Mouse (Mus musculus): ENCODE results near the gene Iqcf5. TPM values are rescaled to one million over a fixed set of nuclear protein-coding genes. Genes with fewer than 3 reads are reported as not detected.

The Iqcf5 gene
- polyA plus RNA-seq, 1 experiment: not detected

- Histone ChIP-seq H3K4me1 (ENCODE audit: control insufficient read depth, insufficient read depth, low read length) (peaks cover 23% of the 10 kb centered on the region), H3K4me3 (replicated peaks; ENCODE audit: insufficient read depth, low read depth, low read length) (peak overlapping the region; percentile 43), H3K27me3 (ENCODE audit: control insufficient read depth, insufficient read depth, low read length) (no peaks in the 10 kb centered on the region), H3K27ac (ENCODE audit: insufficient read depth, low read length) (peak overlapping the region; percentile 41)
- DNase-seq: no peak
- 27% methylated on average over 16 of the region's 16 CpGs for WGBS
- no peak for TF ChIP-seq CTCF (IDR thresholded peaks at IDR 0.05; ENCODE audit: borderline replicate concordance, insufficient read depth, low read depth, low read length)
- TF ChIP-seq POLR2A (IDR thresholded peaks at IDR 0.05; ENCODE audit: borderline replicate concordance, insufficient read depth, low read length): no peak
These were observed 38.1 kb upstream of the Iqcf5 start for GRCm38 (mm10) chr9:106476002-106476923.

DNA sequence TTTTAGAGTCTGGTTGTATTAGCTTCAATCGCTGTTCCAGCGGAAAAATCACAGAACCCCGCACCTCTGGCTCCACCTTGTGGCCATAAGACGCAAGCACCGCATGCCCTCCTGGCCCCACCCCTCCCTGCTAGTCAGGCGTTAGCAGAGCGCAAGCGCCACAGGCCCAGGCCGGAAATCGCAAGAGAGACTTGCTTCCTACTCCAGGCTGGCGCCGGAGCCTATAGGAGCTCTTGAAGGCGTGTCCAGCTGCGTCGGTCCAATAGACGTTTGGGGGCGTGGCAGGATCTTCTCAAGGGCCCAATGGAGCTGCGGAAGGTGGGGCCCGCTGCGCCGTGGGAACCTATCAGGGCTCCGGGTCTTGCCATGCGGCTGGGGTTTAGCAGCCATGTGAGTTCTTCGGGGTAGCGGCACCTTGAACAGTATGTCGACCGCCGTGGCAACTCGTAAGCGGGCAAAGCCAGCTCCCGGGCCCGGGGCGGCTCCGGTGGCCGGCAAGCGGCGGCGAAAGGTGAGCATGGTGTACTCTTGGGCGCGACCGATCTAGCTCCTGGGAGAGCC is 37.4 kb upstream of the Iqcf5 start, which contains the start of gene Parp3:
TSS of gene Parp3 (minus strand) at position 26 of the 561 bp plus-strand sequence.
- Histone ChIP-seq H3K4me1 (ENCODE audit: control insufficient read depth, insufficient read depth, low read length) (peaks cover 23% of the 10 kb centered on the region), H3K27ac (ENCODE audit: insufficient read depth, low read length) (peak within 1 kb of the TSS; percentile 41), H3K27me3 (ENCODE audit: control insufficient read depth, insufficient read depth, low read length) (no peaks in the 10 kb centered on the region), H3K4me3 (replicated peaks; ENCODE audit: insufficient read depth, low read depth, low read length) (peak within 1 kb of the TSS; percentile 87)
- DNase-seq: peak; percentile 100
- TF ChIP-seq CTCF (IDR thresholded peaks at IDR 0.05; ENCODE audit: borderline replicate concordance, insufficient read depth, low read depth, low read length) (peak; percentile 97), POLR2A (IDR thresholded peaks at IDR 0.05; ENCODE audit: borderline replicate concordance, insufficient read depth, low read length) (0 out of 2 replicates have a peak, but pooled peaks have one; percentile 36)
- under 1% methylated on average over 41 of the region's 41 CpGs for WGBS

DNA sequence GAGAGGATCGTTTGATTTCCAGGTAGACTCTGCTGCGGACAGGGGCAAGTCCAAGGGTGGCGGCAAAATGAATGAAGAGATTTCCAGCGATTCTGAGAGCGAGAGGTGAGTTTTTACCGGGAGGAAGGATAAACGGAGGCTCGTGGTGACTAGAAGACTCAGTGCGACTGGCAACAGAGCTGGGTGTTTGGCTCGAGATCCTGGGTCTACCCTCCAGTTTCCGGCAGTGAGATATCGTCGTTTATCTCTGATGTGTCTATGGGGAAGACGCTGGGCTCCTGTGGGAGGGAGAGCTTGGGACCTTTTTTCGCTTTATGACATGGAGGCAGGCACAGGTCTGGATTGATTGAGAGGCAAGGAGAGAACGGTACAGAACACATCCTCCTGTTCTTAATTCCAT is 36.7 kb upstream of the Iqcf5 start:
- 3% methylated on average over 16 of the region's 16 CpGs for WGBS
- Histone ChIP-seq H3K4me3 (replicated peaks; ENCODE audit: insufficient read depth, low read depth, low read length) (peak overlapping the region; percentile 87), H3K27me3 (ENCODE audit: control insufficient read depth, insufficient read depth, low read length) (no peaks in the 10 kb centered on the region), H3K4me1 (ENCODE audit: control insufficient read depth, insufficient read depth, low read length) (peaks cover 19% of the 10 kb centered on the region), H3K27ac (ENCODE audit: insufficient read depth, low read length) (no peak overlapping the region)
- DNase-seq: peak in 1 of 2 experiments; percentile 5
- TF ChIP-seq POLR2A (IDR thresholded peaks at IDR 0.05; ENCODE audit: borderline replicate concordance, insufficient read depth, low read length) (no peak), CTCF (IDR thresholded peaks at IDR 0.05; ENCODE audit: borderline replicate concordance, insufficient read depth, low read depth, low read length) (no peak)

DNA sequence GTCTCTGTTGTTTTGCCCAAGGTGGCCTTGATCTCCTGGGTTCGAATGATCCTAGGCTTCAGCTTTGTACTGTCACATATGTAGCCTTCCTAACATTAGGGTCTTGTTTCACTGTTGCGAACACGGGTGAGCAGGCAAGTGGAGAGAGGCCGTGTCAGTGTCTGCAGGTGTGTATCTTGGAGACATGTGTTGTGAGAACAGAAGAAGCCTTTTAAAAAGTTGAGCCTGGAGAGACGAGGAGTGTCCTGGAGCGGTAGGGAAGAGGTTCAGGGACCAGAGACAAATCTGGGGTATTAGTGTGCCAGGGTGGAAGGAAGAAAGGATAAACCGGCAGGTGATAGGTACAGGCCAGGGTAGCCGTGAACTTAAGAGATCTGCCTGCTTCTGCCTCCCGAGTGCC is 36.3 kb upstream of the Iqcf5 start:
- TF ChIP-seq CTCF (IDR thresholded peaks at IDR 0.05; ENCODE audit: borderline replicate concordance, insufficient read depth, low read depth, low read length): no peak
- TF ChIP-seq POLR2A (IDR thresholded peaks at IDR 0.05; ENCODE audit: borderline replicate concordance, insufficient read depth, low read length): no peak
- Histone ChIP-seq H3K4me3 (replicated peaks; ENCODE audit: insufficient read depth, low read depth, low read length) (peak overlapping the region; percentile 87), H3K27me3 (ENCODE audit: control insufficient read depth, insufficient read depth, low read length) (no peaks in the 10 kb centered on the region), H3K4me1 (ENCODE audit: control insufficient read depth, insufficient read depth, low read length) (peaks cover 19% of the 10 kb centered on the region), H3K27ac (ENCODE audit: insufficient read depth, low read length) (no peak overlapping the region)
- WGBS: 67% methylated on average over 9 of the region's 9 CpGs
- DNase-seq: peak; percentile 5 to 6

DNA sequence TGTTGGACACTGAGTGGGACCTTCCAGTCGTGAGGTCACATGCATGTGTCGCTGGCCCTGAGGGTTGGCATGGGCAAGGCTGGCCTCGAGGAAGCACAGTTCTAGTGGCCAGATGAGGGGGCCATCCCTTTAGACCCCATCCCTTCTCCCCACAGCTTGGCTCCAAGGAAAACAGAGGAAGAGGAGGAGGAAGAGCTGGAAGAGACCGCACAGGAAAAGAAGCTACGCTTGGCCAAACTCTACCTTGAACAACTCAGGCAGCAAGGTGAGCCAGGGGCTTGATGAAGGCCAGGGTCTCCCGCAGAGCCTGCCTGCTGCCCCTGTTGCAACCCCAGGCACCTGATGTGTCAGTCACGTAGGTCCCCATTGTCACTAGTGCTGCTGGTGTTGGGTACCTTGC is 33.8 kb upstream of the Iqcf5 start:
- WGBS: 91% methylated on average over 7 of the region's 7 CpGs
- Histone ChIP-seq H3K27ac (ENCODE audit: insufficient read depth, low read length) (no peak overlapping the region), H3K4me1 (ENCODE audit: control insufficient read depth, insufficient read depth, low read length) (peaks cover 11% of the 10 kb centered on the region), H3K4me3 (replicated peaks; ENCODE audit: insufficient read depth, low read depth, low read length) (no peak overlapping the region), H3K27me3 (ENCODE audit: control insufficient read depth, insufficient read depth, low read length) (no peaks in the 10 kb centered on the region)
- peak in 1 of 2 experiments; percentile 1 for DNase-seq
- TF ChIP-seq CTCF (IDR thresholded peaks at IDR 0.05; ENCODE audit: borderline replicate concordance, insufficient read depth, low read depth, low read length) (no peak), POLR2A (IDR thresholded peaks at IDR 0.05; ENCODE audit: borderline replicate concordance, insufficient read depth, low read length) (no peak)

DNA sequence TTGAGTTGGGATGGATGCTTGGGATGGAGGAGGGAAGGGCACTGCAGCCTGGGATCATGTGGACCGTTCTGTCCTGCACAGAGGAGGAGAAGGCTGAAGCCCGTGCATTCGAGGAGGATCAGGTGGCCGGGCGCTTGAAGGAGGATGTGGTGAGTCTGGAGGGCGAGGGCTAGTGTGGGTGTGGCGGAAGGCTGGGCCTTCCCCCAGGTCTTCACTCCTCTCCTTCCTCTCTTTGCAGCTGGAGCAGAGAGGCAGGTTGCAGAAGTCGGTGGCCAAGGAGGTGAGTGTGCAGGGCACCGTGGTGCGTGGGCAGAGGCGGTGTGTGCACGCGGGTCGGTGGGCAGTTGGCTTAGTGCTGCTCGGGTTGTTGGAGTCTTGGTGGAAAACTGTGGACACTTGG is 33.3 kb upstream of the Iqcf5 start:
- H3K4me1 ChIP-seq (ENCODE audit: control insufficient read depth, insufficient read depth, low read length): peaks cover 11% of the 10 kb centered on the region
- TF ChIP-seq POLR2A (IDR thresholded peaks at IDR 0.05; ENCODE audit: borderline replicate concordance, insufficient read depth, low read length): no peak
- 92% methylated on average over 15 of the region's 15 CpGs for WGBS
- no peak for DNase-seq
- H3K27me3 ChIP-seq (ENCODE audit: control insufficient read depth, insufficient read depth, low read length): no peaks in the 10 kb centered on the region
- H3K4me3 ChIP-seq (replicated peaks; ENCODE audit: insufficient read depth, low read depth, low read length): no peak overlapping the region
- H3K27ac ChIP-seq (ENCODE audit: insufficient read depth, low read length): no peak overlapping the region

DNA sequence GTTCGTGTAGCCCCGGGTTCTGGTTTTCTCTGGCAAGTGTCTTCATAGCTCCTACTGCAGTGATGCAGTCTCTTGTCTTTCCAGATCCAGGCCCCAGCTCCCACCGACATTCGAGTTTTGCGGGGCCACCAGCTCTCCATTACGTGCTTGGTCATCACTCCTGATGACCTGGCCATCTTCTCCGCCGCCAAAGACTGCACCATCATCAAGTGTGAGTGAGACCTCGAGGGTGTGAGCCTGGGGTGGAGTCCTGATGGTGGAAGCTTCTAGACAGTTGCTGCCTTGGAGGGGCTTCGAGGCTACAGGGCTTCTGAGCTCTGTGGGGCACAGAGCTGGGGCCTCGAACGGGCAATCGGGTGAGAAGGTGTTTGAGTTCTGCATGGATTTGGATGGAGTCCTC is 32.7 kb upstream of the Iqcf5 start:
- Histone ChIP-seq H3K27ac (ENCODE audit: insufficient read depth, low read length) (no peak overlapping the region), H3K4me1 (ENCODE audit: control insufficient read depth, insufficient read depth, low read length) (peaks cover 7% of the 10 kb centered on the region; the same call in 1 of the 2 replicates), H3K4me3 (replicated peaks; ENCODE audit: insufficient read depth, low read depth, low read length) (no peak overlapping the region), H3K27me3 (ENCODE audit: control insufficient read depth, insufficient read depth, low read length) (no peaks in the 10 kb centered on the region)
- WGBS: 90% methylated on average over 13 of the region's 13 CpGs
- TF ChIP-seq CTCF (IDR thresholded peaks at IDR 0.05; ENCODE audit: borderline replicate concordance, insufficient read depth, low read depth, low read length) (no peak), POLR2A (IDR thresholded peaks at IDR 0.05; ENCODE audit: borderline replicate concordance, insufficient read depth, low read length) (no peak)
- peak in 1 of 2 experiments; percentile 0 for DNase-seq
